Mouse (Mus musculus): ENCODE measurements around the gene Trim33. TPM values are rescaled to one million over a fixed set of nuclear protein-coding genes. Genes with fewer than 3 reads are reported as not detected.

Gene Trim33
- polyA plus RNA-seq, 1 experiment from 2014 or later = 8.8 TPM

GRCm38 (mm10) chr3:103392613-103393258 lies 113.6 kb downstream of the Trim33 start:
- Histone ChIP-seq H3K27ac (ENCODE audit: low read length) (no peak overlapping the region), H3K9ac (replicated peaks; ENCODE audit: low read depth) (no peak overlapping the region), H3K4me1 (ENCODE audit: insufficient read depth, low read depth, low read length) (no peaks in the 10 kb centered on the region), H3K4me3 (ENCODE audit: low read depth, low read length) (no peak overlapping the region), H3K36me3 (ENCODE audit: insufficient read depth, low read length) (no peaks in the 10 kb centered on the region), H3K9me3 (ENCODE audit: low read length) (no peaks in the 10 kb centered on the region), H3K4me2 (replicated peaks; ENCODE audit: low read depth, low read length) (no peak overlapping the region), H3K27me3 (replicated peaks; ENCODE audit: insufficient read depth, low read length) (no peaks in the 10 kb centered on the region)
- DNase-seq (ENCODE audit: low spot score) (peak; percentile 82), ATAC-seq (peak; percentile 57)
- TF ChIP-seq EP300 (IDR thresholded peaks at IDR 0.05) = no peak
- TF ChIP-seq CTCF (IDR thresholded peaks at IDR 0.05) = peak; percentile 94
- WGBS = 2% methylated on average over 3 of the region's 3 CpGs

- Histone ChIP-seq H3K4me1 (ENCODE audit: insufficient read depth, low read depth, low read length) (no peaks in the 10 kb centered on the region), H3K27ac (ENCODE audit: low read length) (no peak overlapping the region), H3K4me3 (ENCODE audit: low read depth, low read length) (no peak overlapping the region), H3K27me3 (replicated peaks; ENCODE audit: insufficient read depth, low read length) (no peaks in the 10 kb centered on the region), H3K36me3 (ENCODE audit: insufficient read depth, low read length) (no peaks in the 10 kb centered on the region), H3K9ac (replicated peaks; ENCODE audit: low read depth) (no peak overlapping the region), H3K9me3 (ENCODE audit: low read length) (no peaks in the 10 kb centered on the region), H3K4me2 (replicated peaks; ENCODE audit: low read depth, low read length) (no peak overlapping the region)
- 82% methylated on average over 14 of the region's 14 CpGs for WGBS
- DNase-seq (ENCODE audit: low spot score) (no peak), ATAC-seq (no peak)
- TF ChIP-seq CTCF (IDR thresholded peaks at IDR 0.05) = peak; percentile 10; the same call in 1 of the 2 replicates
- TF ChIP-seq EP300 (IDR thresholded peaks at IDR 0.05) = no peak
Observed at GRCm38 (mm10) chr3:103393283-103394060, 114.4 kb downstream of the Trim33 start.

- Histone ChIP-seq H3K27ac (ENCODE audit: low read length) (no peak overlapping the region), H3K9me3 (ENCODE audit: low read length) (no peaks in the 10 kb centered on the region), H3K4me2 (replicated peaks; ENCODE audit: low read depth, low read length) (no peak overlapping the region), H3K9ac (replicated peaks; ENCODE audit: low read depth) (no peak overlapping the region), H3K4me3 (ENCODE audit: low read depth, low read length) (no peak overlapping the region), H3K27me3 (replicated peaks; ENCODE audit: insufficient read depth, low read length) (no peaks in the 10 kb centered on the region), H3K4me1 (ENCODE audit: insufficient read depth, low read depth, low read length) (no peaks in the 10 kb centered on the region), H3K36me3 (ENCODE audit: insufficient read depth, low read length) (no peaks in the 10 kb centered on the region)
- no peak for TF ChIP-seq CTCF (IDR thresholded peaks at IDR 0.05)
- WGBS = 83% methylated on average over 2 of the region's 2 CpGs
- ATAC-seq (no peak), DNase-seq (ENCODE audit: low spot score) (no peak)
Observed at GRCm38 (mm10) chr3:103394121-103394520, 115.0 kb downstream of the Trim33 start.

- no peak for ATAC-seq
- WGBS = 62% methylated on average over 3 of the region's 3 CpGs
Observed at GRCm38 (mm10) chr3:103397523-103397922, 118.4 kb downstream of the Trim33 start.

GRCm38 (mm10) chr3:103400807-103401206 lies 121.7 kb downstream of the Trim33 start:
- ATAC-seq (no peak), DNase-seq (ENCODE audit: low spot score) (no peak)
- H3K27ac ChIP-seq (ENCODE audit: low read length) = no peak overlapping the region
- no peaks in the 10 kb centered on the region for H3K9me3 ChIP-seq (ENCODE audit: low read length)
- H3K27me3 ChIP-seq (replicated peaks; ENCODE audit: insufficient read depth, low read length) = no peaks in the 10 kb centered on the region
- 87% methylated on average over 6 of the region's 6 CpGs for WGBS
- H3K9ac ChIP-seq (replicated peaks; ENCODE audit: low read depth) = no peak overlapping the region
- H3K4me1 ChIP-seq (ENCODE audit: insufficient read depth, low read depth, low read length) = no peaks in the 10 kb centered on the region
- H3K36me3 ChIP-seq (ENCODE audit: insufficient read depth, low read length) = no peaks in the 10 kb centered on the region
- TF ChIP-seq CTCF (IDR thresholded peaks at IDR 0.05) = no peak
- no peak for TF ChIP-seq EP300 (IDR thresholded peaks at IDR 0.05)
- H3K4me3 ChIP-seq (ENCODE audit: low read depth, low read length) = no peak overlapping the region
- H3K4me2 ChIP-seq (replicated peaks; ENCODE audit: low read depth, low read length) = no peak overlapping the region

More at GRCm38 (mm10) chr3:103397523-103397922, 118.4 kb downstream of the Trim33 start:
- Histone ChIP-seq H3K9ac (replicated peaks; ENCODE audit: low read depth) (no peak overlapping the region), H3K36me3 (ENCODE audit: insufficient read depth, low read length) (no peaks in the 10 kb centered on the region), H3K4me3 (ENCODE audit: low read depth, low read length) (no peak overlapping the region), H3K4me2 (replicated peaks; ENCODE audit: low read depth, low read length) (no peak overlapping the region), H3K9me3 (ENCODE audit: low read length) (no peaks in the 10 kb centered on the region), H3K27me3 (replicated peaks; ENCODE audit: insufficient read depth, low read length) (no peaks in the 10 kb centered on the region), H3K27ac (ENCODE audit: low read length) (no peak overlapping the region), H3K4me1 (ENCODE audit: insufficient read depth, low read depth, low read length) (no peaks in the 10 kb centered on the region)
- TF ChIP-seq EP300 (IDR thresholded peaks at IDR 0.05) = no peak
- no peak for TF ChIP-seq CTCF (IDR thresholded peaks at IDR 0.05)
- no peak for DNase-seq (ENCODE audit: low spot score)

GRCm38 (mm10) chr3:103401342-103402098 lies 122.4 kb downstream of the Trim33 start:
- DNase-seq (ENCODE audit: low spot score) (no peak), ATAC-seq (no peak)
- H3K27me3 ChIP-seq (replicated peaks; ENCODE audit: insufficient read depth, low read length) = no peaks in the 10 kb centered on the region
- H3K9ac ChIP-seq (replicated peaks; ENCODE audit: low read depth) = no peak overlapping the region
- H3K4me2 ChIP-seq (replicated peaks; ENCODE audit: low read depth, low read length) = no peak overlapping the region
- H3K27ac ChIP-seq (ENCODE audit: low read length) = no peak overlapping the region
- no peak overlapping the region for H3K4me3 ChIP-seq (ENCODE audit: low read depth, low read length)
- no peaks in the 10 kb centered on the region for H3K4me1 ChIP-seq (ENCODE audit: insufficient read depth, low read depth, low read length)
- H3K9me3 ChIP-seq (ENCODE audit: low read length) = no peaks in the 10 kb centered on the region
- 46% methylated on average over 17 of the region's 17 CpGs for WGBS
- TF ChIP-seq CTCF (IDR thresholded peaks at IDR 0.05) (no peak), EP300 (IDR thresholded peaks at IDR 0.05) (no peak)
- no peaks in the 10 kb centered on the region for H3K36me3 ChIP-seq (ENCODE audit: insufficient read depth, low read length)

Measured in lung, postnatal 0 days (tissue).